Mouse (Mus musculus): ENCODE data around the gene Gm8082. TPM values are rescaled to one million over a fixed set of nuclear protein-coding genes. Genes with fewer than 3 reads are reported as not detected.
"Not testable (repeated sequence)": the region's sequence is repeated elsewhere in the genome, so short reads cannot be mapped to it uniquely, and the experiment has no call there.

The Gm8082 gene
- total RNA-seq (2014; rRNA removed), result not detected in 2 replicates
- not detected in 2 replicates for polyA plus RNA-seq (2015; fragmentation: Nextera tagmentation; extraction: Ambion mirVana)

GRCm38 (mm10) chr14:42993524-42993923, at the start of gene Gm8082:
Gene Gm8082, minus strand, starts transcription at chr14:42993624.
- not testable (repeated sequence) for H3K9me3 ChIP-seq (ENCODE audit: low read length); H3K36me3 ChIP-seq (ENCODE audit: insufficient read depth); H3K9ac ChIP-seq; H3K4me2 ChIP-seq (ENCODE audit: low read depth); ATAC-seq; H3K4me3 ChIP-seq (ENCODE audit: low read depth, low read length); H3K27ac ChIP-seq (ENCODE audit: low read depth, low read length); H3K4me1 ChIP-seq (ENCODE audit: insufficient read depth); H3K27me3 ChIP-seq (ENCODE audit: insufficient read depth, low read length); DNase-seq
- WGBS, result no CpG with 5 or more reads among the region's 1 CpGs

- DNase-seq; H3K9ac ChIP-seq; H3K27ac ChIP-seq (ENCODE audit: low read depth, low read length); H3K27me3 ChIP-seq (ENCODE audit: insufficient read depth, low read length); H3K4me2 ChIP-seq (ENCODE audit: low read depth); H3K36me3 ChIP-seq (ENCODE audit: insufficient read depth); H3K4me1 ChIP-seq (ENCODE audit: insufficient read depth); H3K9me3 ChIP-seq (ENCODE audit: low read length); ATAC-seq; H3K4me3 ChIP-seq (ENCODE audit: low read depth, low read length): not testable (repeated sequence)
Observed at GRCm38 (mm10) chr14:43015528-43015927, 22.1 kb upstream of the Gm8082 start, which contains the start of gene Gm10376. Gene Gm10376, minus strand, starts transcription at chr14:43015628.

Other genes with a start within 250 kb of the Gm8082 start
- not detected in 2 replicates for gene Gm3015, start 224.8 kb downstream of the Gm8082 start, total RNA-seq (2014; rRNA removed)
- gene Gm3015, start 224.8 kb downstream of the Gm8082 start, polyA plus RNA-seq (2015; fragmentation: Nextera tagmentation; extraction: Ambion mirVana), result not detected in 2 replicates
- not detected in 2 replicates for gene Gm10377, start 195.6 kb downstream of the Gm8082 start, total RNA-seq (2014; rRNA removed)
- gene Gm10377, start 195.6 kb downstream of the Gm8082 start, polyA plus RNA-seq (2015; fragmentation: Nextera tagmentation; extraction: Ambion mirVana), result not detected in 2 replicates
- gene Gm21977, start 140.1 kb downstream of the Gm8082 start, total RNA-seq (2014; rRNA removed), result not detected in 2 replicates
- gene Gm21977, start 140.1 kb downstream of the Gm8082 start, polyA plus RNA-seq (2015; fragmentation: Nextera tagmentation; extraction: Ambion mirVana), result not detected in 2 replicates
- not detected in 2 replicates for gene Gm10376, start 22.0 kb upstream of the Gm8082 start, total RNA-seq (2014; rRNA removed)
- gene Gm10376, start 22.0 kb upstream of the Gm8082 start, polyA plus RNA-seq (2015; fragmentation: Nextera tagmentation; extraction: Ambion mirVana), result not detected in 2 replicates
- gene Gm8094, start 83.0 kb upstream of the Gm8082 start, total RNA-seq (2014; rRNA removed), result not detected in 2 replicates
- not detected in 2 replicates for gene Gm8094, start 83.0 kb upstream of the Gm8082 start, polyA plus RNA-seq (2015; fragmentation: Nextera tagmentation; extraction: Ambion mirVana)
- 0.10 and 0.46 TPM in 2 replicates for gene Gm8104, start 107.0 kb upstream of the Gm8082 start, total RNA-seq (2014; rRNA removed)
- 0.08 TPM in 1 of 2 replicates, not detected in the other for gene Gm8104, start 107.0 kb upstream of the Gm8082 start, polyA plus RNA-seq (2015; fragmentation: Nextera tagmentation; extraction: Ambion mirVana)
- gene Gm7233, start 186.2 kb upstream of the Gm8082 start, total RNA-seq (2014; rRNA removed), result not detected in 2 replicates
- not detected in 2 replicates for gene Gm7233, start 186.2 kb upstream of the Gm8082 start, polyA plus RNA-seq (2015; fragmentation: Nextera tagmentation; extraction: Ambion mirVana)
- gene Gm8122, start 241.7 kb upstream of the Gm8082 start, total RNA-seq (2014; rRNA removed), result not detected in 2 replicates
- gene Gm8122, start 241.7 kb upstream of the Gm8082 start, polyA plus RNA-seq (2015; fragmentation: Nextera tagmentation; extraction: Ambion mirVana), result not detected in 2 replicates

All from forebrain, postnatal 0 days (tissue).